Mouse (Mus musculus) heart, embryonic 14.5 days (tissue): ENCODE data around the gene Phf14. TPM values are rescaled to one million over a fixed set of nuclear protein-coding genes. Genes with fewer than 3 reads are reported as not detected.
"Not testable (repeated sequence)": the region's sequence is repeated elsewhere in the genome, so short reads cannot be mapped to it uniquely, and the experiment has no call there.

Experiments used
- ATAC-seq: fragments of 200-750 bp; cut with Nextera tagmentation; 2 replicates; pipeline ENCODE4 v1.8.0; 2017; ENCODE audit warnings: low read depth, moderate TSS enrichment; ENCODE audit not compliant: insufficient number of reproducible peaks, insufficient read depth, low FRiP score
- H3K27ac ChIP-seq, 2 experiments: fragments of 200-500 bp in 1 of 2; fragments of 300-500 bp in 1 of 2; sonication (generic) in 1 of 2; replicated peaks in 1 of 2; 2 replicates each; pipeline ENCODE4 v1.5.1; 2012 to 2014; ENCODE audit warnings: low read depth in 2 of 2, low read length in 2 of 2, control low read depth in 1 of 2, mild to moderate bottlenecking in 1 of 2, mixed read lengths in 1 of 2; ENCODE audit not compliant: control insufficient read depth in 1 of 2, insufficient read depth in 1 of 2
- H3K27me3 ChIP-seq: fragments of 300-500 bp; sonication (generic); 2 replicates; pipeline ENCODE4 v1.6.1; 2014; ENCODE audit warnings: mild to moderate bottlenecking, low read length, control low read depth; ENCODE audit not compliant: control insufficient read depth, insufficient read depth
- H3K36me3 ChIP-seq: fragments of 300-500 bp; sonication (generic); 2 replicates; pipeline ENCODE4 v1.6.1; 2014; ENCODE audit warnings: mild to moderate bottlenecking, control low read depth, low read length, mixed read lengths; ENCODE audit not compliant: control insufficient read depth, insufficient read depth
- H3K4me1 ChIP-seq, 2 experiments: fragments of 200-500 bp in 1 of 2; fragments of 300-500 bp in 1 of 2; sonication (generic) in 1 of 2; 2 replicates each; pipeline ENCODE4 v1.6.1; 2012 to 2014; ENCODE audit warnings: low read length in 2 of 2, control low read depth in 1 of 2, mixed read lengths in 1 of 2; ENCODE audit not compliant: control insufficient read depth in 2 of 2, insufficient read depth in 2 of 2
- H3K4me2 ChIP-seq: fragments of 300-500 bp; sonication (generic); 2 replicates; pipeline ENCODE4 v1.6.1; 2014; ENCODE audit warnings: mild to moderate bottlenecking, low read length
- H3K4me3 ChIP-seq, 2 experiments: fragments of 200-500 bp in 1 of 2; fragments of 300-500 bp in 1 of 2; sonication (generic) in 1 of 2; 2 replicates each; pipeline ENCODE4 v1.5.1; 2012 to 2014; ENCODE audit warnings: low read length in 2 of 2, mild to moderate bottlenecking in 2 of 2, control low read depth in 1 of 2, low read depth in 1 of 2, moderate library complexity in 1 of 2; ENCODE audit not compliant: control insufficient read depth in 1 of 2, insufficient read depth in 1 of 2
- H3K9ac ChIP-seq: fragments of 300-500 bp; sonication (generic); 2 replicates; pipeline ENCODE4 v1.6.1; 2014; ENCODE audit warnings: mild to moderate bottlenecking, low read length
- H3K9me3 ChIP-seq: fragments of 300-500 bp; sonication (generic); 2 replicates; pipeline ENCODE4 v1.6.1; 2016; ENCODE audit warnings: low read length, control low read depth; ENCODE audit not compliant: control insufficient read depth
- WGBS: fragments of 180-500 bp; shearing (Covaris S2); extraction: QIAGEN DNeasy Blood & Tissue Kit; methylation state at CpG from one replicate; pipeline ENCODE4 v1.1.7; 2014; 5-methylcytosine and 5-hydroxymethylcytosine counted together
- polyA plus RNA-seq: library from polyadenylated mRNA; unstranded; fragments of >200 nt; fragmentation: Nextera tagmentation; extraction: Ambion mirVana; gene quantifications from 2 replicates; pipeline ENCODE4 v1.2.1, GENCODE M21; 2014

Phf14 gene
- polyA plus RNA-seq = 50.4 and 60.1 TPM in 2 replicates

DNA sequence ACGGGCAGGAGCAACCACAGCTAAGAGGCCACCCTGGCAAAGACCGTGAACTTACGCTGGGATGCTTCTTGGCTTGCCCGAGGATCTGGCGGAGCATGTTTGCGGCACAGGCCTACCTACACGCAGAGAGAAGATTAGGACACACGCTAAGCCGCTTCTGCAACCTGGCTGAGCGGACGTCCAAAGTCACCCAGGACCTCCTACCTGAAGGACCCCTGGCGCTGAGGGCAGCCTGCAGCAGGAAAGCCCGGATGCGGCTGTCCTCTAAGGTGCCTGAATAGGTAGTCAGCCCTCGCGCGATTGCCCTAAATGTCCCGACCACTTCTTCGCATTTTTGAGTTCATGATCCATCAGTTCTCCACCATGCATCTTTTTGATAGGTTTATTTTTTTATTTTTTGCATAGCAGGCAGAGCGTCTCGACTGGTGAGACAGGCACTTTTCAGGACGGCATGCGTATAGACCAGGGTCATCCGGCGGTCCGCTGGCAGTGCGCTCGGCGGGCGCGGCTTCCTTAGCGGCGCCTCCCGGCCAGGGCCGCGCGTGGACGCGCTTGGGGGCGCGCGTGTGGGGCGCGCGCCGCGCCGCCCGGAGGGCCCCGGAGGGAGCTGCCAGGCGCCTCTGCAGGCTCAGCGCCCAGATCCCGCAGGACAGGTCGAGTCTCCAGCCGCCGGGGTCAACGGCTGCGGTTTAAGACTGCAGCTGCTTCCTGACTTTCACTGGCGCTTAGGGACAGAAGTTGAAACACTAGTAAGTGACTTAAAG, at the start of gene Phf14, which contains the start of gene Ndufa4:
Gene Phf14, plus strand, starts transcription at position 541 of the 764 bp plus-strand sequence.
Gene Ndufa4, minus strand, starts transcription at position 229 of the 764 bp plus-strand sequence.
- Histone ChIP-seq H3K4me2 (peak within 1 kb of the TSS; percentile 84), H3K36me3 (peaks cover 34% of the 10 kb centered on the region), H3K4me1 (peaks cover 2 to 13% of the 10 kb centered on the region in 2 experiments; a peak in 3 of 4 replicates), H3K27ac (peak within 1 kb of the TSS; percentile 87 to 89), H3K4me3 (peak within 1 kb of the TSS; percentile 89 to 94), H3K27me3 (no peaks in the 10 kb centered on the region), H3K9me3 (no peaks in the 10 kb centered on the region), H3K9ac (peak within 1 kb of the TSS; percentile 97)
- under 1% methylated on average over 59 of the region's 59 CpGs for WGBS
- peak; percentile 96 for ATAC-seq

- H3K4me2 ChIP-seq, H3K9ac ChIP-seq, H3K36me3 ChIP-seq, H3K4me3 ChIP-seq, ATAC-seq, H3K27me3 ChIP-seq, H3K4me1 ChIP-seq, H3K9me3 ChIP-seq, H3K27ac ChIP-seq: not testable (repeated sequence)
- WGBS = no CpG with 5 or more reads among the region's 2 CpGs
Measured at GRCm38 (mm10) chr6:11875364-11875763, 32.2 kb upstream of the Phf14 start.

- no peak for ATAC-seq
- Histone ChIP-seq H3K4me2 (no peak overlapping the region), H3K27ac (no peak overlapping the region), H3K9ac (no peak overlapping the region), H3K4me1 (peaks cover 0 to 5% of the 10 kb centered on the region in 2 experiments; a peak in 2 of 4 replicates), H3K9me3 (no peaks in the 10 kb centered on the region), H3K36me3 (peaks cover 71% of the 10 kb centered on the region), H3K27me3 (no peaks in the 10 kb centered on the region), H3K4me3 (no peak overlapping the region)
- 87% methylated on average over 4 of the region's 4 CpGs for whole genome bisulfite sequencing
Measured at GRCm38 (mm10) chr6:11900809-11901310, 6.7 kb upstream of the Phf14 start.

DNA sequence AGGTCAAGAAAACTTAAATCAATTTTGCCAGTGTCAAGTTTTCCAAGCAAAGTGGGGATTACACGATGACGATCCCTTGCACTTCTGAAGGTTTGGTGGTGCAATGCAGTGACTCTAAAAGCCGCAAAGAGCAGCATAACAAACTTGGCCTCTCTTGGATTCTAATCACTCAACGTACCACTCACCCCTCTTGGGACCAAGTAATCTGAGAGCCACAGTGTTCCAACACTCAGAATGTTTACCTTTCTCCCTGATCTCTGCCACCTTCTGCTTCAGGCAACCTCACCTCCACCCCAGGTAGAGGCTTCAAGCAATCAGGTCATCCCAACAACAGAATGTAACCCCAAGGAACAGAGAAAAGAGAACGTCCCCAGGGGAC, 730 bp upstream of the Phf14 start:
- Histone ChIP-seq H3K4me3 (peak overlapping the region; percentile 89 to 94), H3K9ac (peak overlapping the region; percentile 97), H3K27me3 (no peaks in the 10 kb centered on the region), H3K36me3 (peaks cover 39% of the 10 kb centered on the region), H3K9me3 (no peaks in the 10 kb centered on the region), H3K27ac (peak overlapping the region; percentile 87 to 89), H3K4me1 (peaks cover 2 to 13% of the 10 kb centered on the region in 2 experiments; a peak in 3 of 4 replicates), H3K4me2 (peak overlapping the region; percentile 84)
- ATAC-seq = peak; percentile 22; the same call in 1 of the 2 replicates
- WGBS = under 1% methylated on average over 5 of the region's 5 CpGs

DNA sequence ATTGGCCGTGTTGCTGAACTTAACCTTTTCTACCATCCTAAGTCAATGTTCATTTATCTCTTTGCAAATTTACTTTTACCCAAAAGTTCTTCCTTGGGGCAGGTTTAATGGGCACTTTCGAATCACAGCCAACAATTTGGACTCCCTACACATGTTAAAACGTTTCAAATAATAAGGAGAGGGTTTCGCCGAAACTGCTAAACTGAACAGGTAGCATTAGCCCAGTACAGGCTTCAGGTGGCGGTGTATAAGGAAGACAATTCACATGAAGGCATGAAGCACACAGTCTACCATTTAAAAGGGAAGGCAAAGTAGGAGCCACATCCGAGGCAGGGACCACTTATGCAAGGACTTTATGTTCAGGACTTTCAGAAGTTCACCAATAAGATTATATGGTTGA, 561 bp downstream of the Phf14 start:
- 35% methylated on average over 7 of the region's 7 CpGs for WGBS
- H3K4me3 ChIP-seq = peak overlapping the region; percentile 89 to 94
- peak overlapping the region; percentile 39 to 66; a peak in 3 of 4 replicates for H3K27ac ChIP-seq
- no peaks in the 10 kb centered on the region for H3K9me3 ChIP-seq
- peak overlapping the region; percentile 97 for H3K9ac ChIP-seq
- no peaks in the 10 kb centered on the region for H3K27me3 ChIP-seq
- H3K4me1 ChIP-seq = peaks cover 2 to 13% of the 10 kb centered on the region in 2 experiments; a peak in 3 of 4 replicates
- ATAC-seq = no peak
- peaks cover 27% of the 10 kb centered on the region for H3K36me3 ChIP-seq
- H3K4me2 ChIP-seq = peak overlapping the region; percentile 84

- Histone ChIP-seq H3K9ac (peak overlapping the region; percentile 98), H3K27me3 (no peaks in the 10 kb centered on the region), H3K27ac (peak overlapping the region; percentile 73 to 96), H3K4me2 (peak overlapping the region; percentile 68), H3K36me3 (peaks cover 18% of the 10 kb centered on the region), H3K4me3 (peak overlapping the region; percentile 55 to 86), H3K4me1 (peaks cover 4 to 13% of the 10 kb centered on the region in 2 experiments; a peak in 2 of 4 replicates), H3K9me3 (no peaks in the 10 kb centered on the region)
- under 1% methylated on average over 20 of the region's 20 CpGs for WGBS
- ATAC-seq = peak; percentile 93
Measured at GRCm38 (mm10) chr6:11925496-11926041, 18.0 kb downstream of the Phf14 start.

- peak overlapping the region; percentile 98 for H3K9ac ChIP-seq
- peak overlapping the region; percentile 55 to 86 for H3K4me3 ChIP-seq
- H3K36me3 ChIP-seq = peaks cover 18% of the 10 kb centered on the region
- WGBS = 0% methylated on average over 32 of the region's 40 CpGs
- H3K27ac ChIP-seq = peak overlapping the region; percentile 73 to 96
- peaks cover 4 to 13% of the 10 kb centered on the region in 2 experiments; a peak in 2 of 4 replicates for H3K4me1 ChIP-seq
- H3K27me3 ChIP-seq = no peaks in the 10 kb centered on the region
- H3K9me3 ChIP-seq = no peaks in the 10 kb centered on the region
- ATAC-seq = peak; percentile 62
- peak overlapping the region; percentile 68 for H3K4me2 ChIP-seq
Measured at GRCm38 (mm10) chr6:11926082-11926595, 18.5 kb downstream of the Phf14 start.
